Mouse (Mus musculus) megakaryocyte-erythroid progenitor cell, adult 5-6 weeks (primary cell): Measurements from ENCODE around the gene Scamp3. TPM values are rescaled to one million over a fixed set of nuclear protein-coding genes. Genes with fewer than 3 reads are reported as not detected.
A peak's percentile ranks its signal among the peaks of the same experiment; 100 is the strongest.

Experiments
- ATAC-seq: replicated peaks from 2 replicates; pipeline ENCODE4 v1.8.0; 2016; ENCODE audit warnings: mild to moderate bottlenecking, inconsistent platforms; ENCODE audit not compliant: severe bottlenecking, poor library complexity, low FRiP score, low TSS enrichment
- total RNA-seq, 2 experiments: library from RNA; stranded (forward) in 1 of 2; stranded (reverse) in 1 of 2; fragments of 200-1000, 215-1000 nt in 1 of 2; fragments of >200 nt in 1 of 2; fragmentation: Nextera tagmentation in 1 of 2; gene quantifications; 2 replicates each; pipeline ENCODE4 v1.2.3; 2014 to 2017

Scamp3 gene
- total RNA-seq (2014; fragmentation: Nextera tagmentation) (86.7 and 129 TPM in 2 replicates), total RNA-seq (2017) (32.8 and 34.8 TPM in 2 replicates)

DNA sequence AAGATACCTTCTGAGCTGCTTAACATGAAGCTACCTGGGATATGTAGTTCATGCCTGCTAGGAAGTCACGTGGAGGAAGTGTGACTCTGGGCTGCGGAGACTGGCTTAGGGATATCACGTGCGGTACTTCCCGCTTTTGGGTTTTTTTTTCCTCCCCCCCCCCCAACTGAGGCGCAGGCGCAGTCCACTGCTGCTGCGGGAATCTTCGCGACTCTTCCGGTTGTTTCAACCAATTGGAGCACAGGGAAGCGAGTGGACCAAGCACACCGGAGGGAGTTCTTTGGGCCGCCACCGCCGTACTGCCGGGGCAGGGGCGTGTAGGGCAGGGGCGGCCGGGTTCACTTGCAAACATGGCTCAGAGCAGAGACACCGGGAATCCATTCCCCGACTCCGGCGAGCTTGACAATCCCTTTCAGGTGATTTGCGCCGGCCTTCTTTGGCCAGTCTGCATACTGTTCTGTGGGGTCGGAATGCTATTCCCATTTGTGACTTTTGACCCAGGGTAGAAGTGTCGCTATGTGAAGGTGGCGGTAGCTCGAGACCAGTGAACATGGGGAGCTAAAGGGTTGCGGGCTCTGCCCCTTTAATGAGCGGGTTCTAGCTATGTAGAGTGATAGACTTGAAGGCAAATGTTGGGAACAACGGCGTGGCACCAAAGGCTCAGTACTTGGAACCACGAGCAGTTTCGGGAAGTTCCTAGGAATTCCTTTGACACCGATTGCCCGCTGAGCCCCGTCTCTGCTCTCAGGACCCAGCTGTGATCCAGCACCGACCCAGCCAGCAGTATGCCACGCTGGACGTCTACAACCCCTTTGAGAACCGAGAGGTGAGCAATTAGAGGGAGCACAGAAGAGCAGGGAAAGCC lies at the start of gene Scamp3:
TSS of gene Scamp3 (plus strand) at position 232 of the 865 bp plus-strand sequence.
- ATAC-seq: peak; percentile 88

- no peak for ATAC-seq
Observed at GRCm38 (mm10) chr3:89129908-89130307, 47.4 kb upstream of the Scamp3 start.

DNA sequence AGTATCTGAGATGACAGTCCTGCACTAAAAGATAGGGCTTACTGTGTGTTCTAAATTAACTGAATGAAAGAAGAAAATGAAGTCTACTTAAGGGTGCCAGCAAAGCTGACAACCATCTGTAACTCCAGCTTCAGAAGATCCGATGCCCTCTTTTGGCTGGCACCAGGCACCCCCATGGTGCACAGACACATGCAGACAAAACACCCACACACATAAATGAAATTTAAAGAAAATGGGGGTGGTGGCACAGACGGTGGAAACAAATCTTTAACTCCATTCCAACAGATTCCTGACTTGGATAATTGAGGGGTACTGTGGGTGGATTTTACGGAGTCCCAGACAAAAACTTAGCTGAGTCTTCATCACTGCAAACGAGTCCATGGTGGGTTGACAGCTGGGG lies 45.5 kb upstream of the Scamp3 start:
- ATAC-seq: no peak

DNA sequence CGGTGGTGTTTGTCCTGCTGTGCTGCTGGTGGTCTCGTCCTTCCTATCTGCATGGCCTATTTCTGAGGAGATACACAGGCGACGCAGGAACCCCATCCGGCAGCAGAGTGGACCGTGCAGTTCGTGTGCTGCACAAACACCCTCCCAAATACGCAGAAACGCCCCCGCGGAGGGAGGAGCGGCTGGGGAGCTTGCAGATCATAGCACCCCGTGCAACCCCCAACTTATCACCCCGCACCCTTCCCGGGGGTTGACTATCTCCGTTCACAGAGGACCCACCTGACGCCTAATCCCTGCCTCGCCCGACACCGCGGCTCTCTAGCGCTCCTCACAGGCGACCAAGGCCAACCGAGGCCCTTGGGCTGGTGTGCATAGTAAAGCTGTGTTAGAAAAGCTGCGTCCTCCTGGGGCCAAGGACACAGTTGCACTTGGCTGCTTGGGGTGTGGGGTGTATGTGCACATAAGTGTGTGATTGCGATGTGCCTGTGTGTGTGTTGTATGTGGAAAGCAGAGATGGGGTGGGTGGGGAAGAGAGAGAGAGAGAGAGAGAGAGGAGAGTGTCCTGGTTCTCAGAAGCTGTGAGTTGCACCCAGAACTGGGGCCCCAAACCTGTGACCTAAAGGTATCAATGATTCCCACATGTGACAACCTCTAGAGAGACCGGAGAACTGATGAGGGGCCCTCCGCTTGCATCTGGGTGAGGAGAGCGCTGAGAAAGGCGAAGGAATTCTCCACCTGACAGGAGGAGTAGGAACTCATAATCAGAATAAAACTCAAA lies 44.8 kb upstream of the Scamp3 start:
- ATAC-seq: peak; percentile 92

DNA sequence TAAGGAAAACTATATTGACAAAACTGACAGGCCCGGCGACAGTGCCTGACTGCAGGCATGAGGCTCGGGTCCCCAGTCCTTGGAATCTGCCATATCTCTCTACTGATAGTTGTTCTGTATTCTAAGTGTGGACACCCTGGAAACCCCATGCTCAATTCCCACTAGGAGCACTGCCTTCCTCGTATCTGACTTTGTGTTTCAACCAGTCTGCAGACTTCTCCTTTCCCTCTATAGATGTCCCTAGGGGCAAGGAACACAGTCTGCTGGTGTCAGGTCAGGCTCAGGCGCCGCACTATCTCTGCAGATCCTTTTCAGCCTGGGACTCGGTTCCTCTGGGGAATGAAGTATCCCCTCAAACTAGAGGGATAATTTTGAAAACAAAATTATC lies 44.2 kb upstream of the Scamp3 start:
- ATAC-seq: no peak

DNA sequence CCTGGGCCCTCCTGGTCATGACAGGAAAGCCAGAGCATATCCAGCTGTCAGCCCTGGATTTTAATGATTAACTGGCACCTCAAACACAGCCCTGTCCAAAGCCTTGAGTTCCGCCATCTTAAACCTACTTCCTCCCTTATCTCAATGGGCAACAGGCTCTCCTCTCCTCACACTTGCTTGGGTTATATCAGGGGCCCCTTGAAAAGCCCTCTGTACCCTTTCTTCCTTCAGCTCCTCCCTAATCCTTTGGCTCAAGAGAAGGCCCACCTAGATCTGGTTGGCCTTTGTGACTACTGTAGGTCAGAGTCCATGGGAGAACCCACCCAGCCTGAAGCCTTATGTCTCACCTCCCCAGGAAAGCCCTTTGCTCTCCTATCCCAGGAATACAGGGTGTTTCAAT lies 43.5 kb upstream of the Scamp3 start:
- no peak for ATAC-seq

DNA sequence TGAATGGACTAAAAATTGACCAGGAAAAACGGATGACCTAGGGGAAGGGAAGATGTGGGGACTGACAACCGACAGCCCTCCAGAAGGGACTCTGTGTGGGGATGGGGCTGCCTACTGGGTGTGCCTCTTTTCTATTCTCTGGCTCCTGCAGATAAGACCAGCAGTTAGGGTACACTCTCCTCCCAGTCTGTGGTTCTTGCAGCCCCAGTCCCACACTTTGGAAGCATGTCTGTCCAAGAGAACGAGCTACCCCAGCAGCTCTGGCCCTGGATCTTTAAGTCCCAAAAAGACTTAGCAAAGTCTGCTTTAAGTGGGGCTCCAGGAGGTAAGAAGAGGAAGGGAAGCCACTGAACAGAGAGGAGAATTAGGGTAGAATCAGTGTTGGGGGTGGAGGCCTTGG lies 41.3 kb upstream of the Scamp3 start, which contains the start of gene Pklr:
TSS of gene Pklr (plus strand) at position 185 of the 400 bp plus-strand sequence.
- ATAC-seq: peak; percentile 67

- no peak for ATAC-seq
Observed at GRCm38 (mm10) chr3:89136365-89136764, 40.9 kb upstream of the Scamp3 start.

DNA sequence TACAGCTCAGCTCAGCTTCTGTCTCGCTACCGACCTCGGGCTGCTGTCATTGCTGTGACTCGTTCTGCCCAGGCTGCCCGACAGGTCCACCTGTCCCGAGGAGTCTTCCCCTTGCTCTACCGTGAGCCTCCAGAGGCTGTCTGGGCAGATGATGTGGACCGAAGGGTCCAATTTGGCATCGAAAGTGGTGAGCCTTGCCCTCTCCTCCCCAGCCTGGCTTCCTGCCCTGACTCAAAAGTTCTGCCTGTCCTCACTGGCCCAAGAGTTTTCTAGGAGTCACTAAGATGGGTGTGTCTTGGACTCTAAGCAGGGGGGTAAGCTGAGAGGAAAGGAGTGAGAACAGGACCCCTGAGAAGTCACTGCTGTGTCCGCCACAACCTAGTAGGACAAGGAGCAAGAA lies 32.5 kb upstream of the Scamp3 start:
- ATAC-seq: no peak

- ATAC-seq: no peak
Observed at GRCm38 (mm10) chr3:89145566-89145965, 31.7 kb upstream of the Scamp3 start.

GRCm38 (mm10) chr3:89147101-89147978 lies 29.9 kb upstream of the Scamp3 start:
- peak; percentile 64 for ATAC-seq

GRCm38 (mm10) chr3:89147979-89148311 lies 29.3 kb upstream of the Scamp3 start:
- ATAC-seq: peak; percentile 27

- no peak for ATAC-seq
Observed at GRCm38 (mm10) chr3:89148567-89148966, 28.7 kb upstream of the Scamp3 start.

DNA sequence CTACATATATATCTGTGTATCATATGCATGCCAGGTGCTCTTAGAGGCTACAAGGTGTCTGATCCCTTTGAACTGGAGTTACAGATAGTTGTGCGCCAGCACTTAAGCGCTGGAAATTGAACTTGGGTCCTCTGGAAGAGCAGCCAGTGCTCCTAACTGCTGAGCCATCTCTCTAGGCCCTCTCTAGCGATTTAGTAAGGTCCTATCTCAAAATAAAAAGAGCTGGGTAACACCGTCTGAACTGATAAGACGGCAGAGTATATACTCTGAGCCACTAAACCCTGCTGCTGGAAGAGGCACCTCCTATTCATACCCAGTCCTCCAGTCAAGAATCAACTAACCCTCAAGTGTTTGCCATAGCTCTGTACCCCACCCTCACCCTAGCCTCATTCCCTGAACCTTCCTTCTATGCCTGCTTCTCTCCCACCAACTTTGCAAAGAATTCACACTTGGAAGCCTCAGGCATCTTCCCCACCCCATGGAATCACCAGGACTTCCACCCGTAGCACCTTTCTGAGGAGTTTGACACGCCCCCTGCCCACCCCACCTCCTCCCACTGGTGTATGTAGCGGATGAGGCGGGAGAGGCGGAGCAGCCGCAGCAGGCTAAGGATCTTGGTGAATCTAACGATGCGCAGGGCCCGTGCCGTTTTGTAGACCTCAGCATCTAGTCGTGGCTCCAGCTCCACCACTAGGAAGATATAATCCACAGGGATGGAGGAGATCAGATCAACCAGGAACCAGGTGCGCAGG lies 25.0 kb upstream of the Scamp3 start:
- ATAC-seq: peak; percentile 40; the same call in 1 of the 2 replicates

GRCm38 (mm10) chr3:89156951-89157350 lies 20.3 kb upstream of the Scamp3 start:
- no peak for ATAC-seq

DNA sequence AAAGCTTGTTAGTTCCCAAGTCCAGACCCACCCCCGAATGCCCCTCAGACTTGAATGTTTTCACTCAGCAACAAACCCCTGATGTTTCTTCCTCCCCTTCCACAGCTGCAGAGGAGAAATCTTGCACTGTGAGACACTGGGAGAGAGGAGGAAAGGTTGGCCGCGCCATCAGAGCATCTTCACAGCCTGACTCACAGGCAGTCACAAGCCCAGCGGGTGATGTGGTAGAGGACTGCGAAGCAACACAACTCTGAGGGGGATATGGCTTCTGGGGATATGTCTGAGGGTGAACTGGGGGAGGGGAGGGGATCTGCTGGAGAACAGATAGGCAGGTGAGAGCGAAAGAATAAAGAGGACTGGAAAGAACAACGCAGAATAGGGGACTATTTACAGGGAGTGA lies 18.6 kb upstream of the Scamp3 start:
- no peak; the same call in 1 of the 2 replicates for ATAC-seq

GRCm38 (mm10) chr3:89159211-89159610 lies 18.1 kb upstream of the Scamp3 start:
- ATAC-seq: peak; percentile 69

DNA sequence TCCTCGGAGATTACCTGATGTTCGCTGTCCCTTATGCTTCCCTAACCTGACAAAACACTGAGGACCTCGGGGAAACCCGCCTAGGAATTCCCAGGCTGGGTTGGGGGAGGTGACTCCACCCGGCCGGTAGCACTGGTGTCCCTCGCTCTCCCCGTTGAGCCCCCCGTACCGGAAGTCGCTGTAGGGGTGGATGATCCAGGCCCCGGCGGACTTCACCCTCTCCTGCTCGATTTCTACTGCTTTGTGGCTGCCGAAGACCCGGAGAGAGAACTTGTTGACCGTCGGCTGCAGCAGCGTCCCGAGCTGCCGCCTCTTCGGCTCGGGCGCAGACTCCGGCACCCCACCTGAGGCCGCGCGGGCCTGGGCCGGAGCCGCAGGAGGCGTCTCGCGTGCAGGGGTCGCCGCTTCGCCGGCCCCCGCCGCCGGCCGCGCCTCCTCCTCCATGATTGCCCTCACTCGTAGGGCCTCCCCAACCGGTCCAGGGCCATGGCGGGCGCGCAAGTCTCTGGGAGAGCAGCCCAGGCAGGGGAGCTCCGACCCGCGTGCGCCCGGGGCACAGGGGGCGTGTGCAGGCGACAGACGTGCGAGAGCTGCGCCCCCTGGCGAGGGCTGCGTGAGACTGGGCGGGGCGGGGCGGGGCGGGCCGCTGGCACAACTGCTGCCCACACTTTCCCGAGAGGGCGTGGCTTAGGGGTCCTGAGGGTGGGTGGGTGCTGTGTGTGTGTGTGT lies 17.5 kb upstream of the Scamp3 start, which contains the start of gene Hcn3:
TSS of gene Hcn3 (minus strand) at position 581 of the 729 bp plus-strand sequence.
- peak; percentile 48 for ATAC-seq
